Mouse (Mus musculus): ENCODE data around the gene Loxl3. TPM values are rescaled to one million over a fixed set of nuclear protein-coding genes. Genes with fewer than 3 reads are reported as not detected.

The Loxl3 gene
- polyA plus RNA-seq, 1 experiment: 3.1 TPM

- Histone ChIP-seq H3K4me1 (ENCODE audit: control insufficient read depth, insufficient read depth, insufficient read length) (0 out of 2 replicates have a peak, but pooled peaks cover 3% of the 10 kb centered on the region), H3K4me3 (ENCODE audit: extremely low read depth, insufficient read depth, insufficient read length) (peak within 1 kb of the TSS; percentile 21; the same call in 1 of the 2 replicates), H3K27ac (ENCODE audit: insufficient read depth, low read length) (peak within 1 kb of the TSS; percentile 31; the same call in 1 of the 2 replicates), H3K36me3 (ENCODE audit: control insufficient read depth, insufficient read depth, low read length) (no peaks in the 10 kb centered on the region; the same call in 1 of the 2 replicates), H3K27me3 (ENCODE audit: control insufficient read depth, insufficient read depth, low read length) (peaks cover 12% of the 10 kb centered on the region)
- DNase-seq (ENCODE audit: low read depth in 1 of 2, low spot score in 2 of 2): no peak
- no peak for TF ChIP-seq CTCF (IDR thresholded peaks at IDR 0.05; ENCODE audit: extremely low read depth, insufficient read depth, insufficient read length, insufficient replicate concordance)
- no peak for TF ChIP-seq POLR2A (IDR thresholded peaks at IDR 0.05; ENCODE audit: low read depth, low read length)
- WGBS: 5% methylated on average over 40 of the region's 42 CpGs
Observed at GRCm38 (mm10) chr6:83086121-83087035, 52.4 kb downstream of the Loxl3 start, which contains the start of gene Lbx2. TSS of gene Lbx2 (plus strand) at chr6:83086367.

GRCm38 (mm10) chr6:83087205-83087925, 53.4 kb downstream of the Loxl3 start:
- 25% methylated on average over 47 of the region's 47 CpGs for WGBS
- 0 out of 2 replicates have a peak overlapping the region, but pooled peaks have one; percentile 2 for H3K4me3 ChIP-seq (ENCODE audit: extremely low read depth, insufficient read depth, insufficient read length)
- H3K27ac ChIP-seq (ENCODE audit: insufficient read depth, low read length): peak overlapping the region; percentile 31; the same call in 1 of the 2 replicates
- H3K27me3 ChIP-seq (ENCODE audit: control insufficient read depth, insufficient read depth, low read length): peaks cover 12% of the 10 kb centered on the region
- H3K4me1 ChIP-seq (ENCODE audit: control insufficient read depth, insufficient read depth, insufficient read length): 0 out of 2 replicates have a peak, but pooled peaks cover 3% of the 10 kb centered on the region
- no peak for TF ChIP-seq POLR2A (IDR thresholded peaks at IDR 0.05; ENCODE audit: low read depth, low read length)
- TF ChIP-seq CTCF (IDR thresholded peaks at IDR 0.05; ENCODE audit: extremely low read depth, insufficient read depth, insufficient read length, insufficient replicate concordance): no peak
- H3K36me3 ChIP-seq (ENCODE audit: control insufficient read depth, insufficient read depth, low read length): no peaks in the 10 kb centered on the region; the same call in 1 of the 2 replicates
- no peak for DNase-seq (ENCODE audit: low read depth in 1 of 2, low spot score in 2 of 2)

GRCm38 (mm10) chr6:83087926-83088260, 53.9 kb downstream of the Loxl3 start:
- H3K27me3 ChIP-seq (ENCODE audit: control insufficient read depth, insufficient read depth, low read length): peaks cover 12% of the 10 kb centered on the region
- 45% methylated on average over 9 of the region's 9 CpGs for WGBS

GRCm38 (mm10) chr6:83092416-83093127, 58.6 kb downstream of the Loxl3 start:
- Histone ChIP-seq H3K27me3 (ENCODE audit: control insufficient read depth, insufficient read depth, low read length) (peaks cover 3% of the 10 kb centered on the region; the same call in 1 of the 2 replicates), H3K4me3 (ENCODE audit: extremely low read depth, insufficient read depth, insufficient read length) (no peak overlapping the region), H3K27ac (ENCODE audit: insufficient read depth, low read length) (no peak overlapping the region), H3K36me3 (ENCODE audit: control insufficient read depth, insufficient read depth, low read length) (no peaks in the 10 kb centered on the region), H3K4me1 (ENCODE audit: control insufficient read depth, insufficient read depth, insufficient read length) (no peaks in the 10 kb centered on the region)
- TF ChIP-seq POLR2A (IDR thresholded peaks at IDR 0.05; ENCODE audit: low read depth, low read length) (no peak), CTCF (IDR thresholded peaks at IDR 0.05; ENCODE audit: extremely low read depth, insufficient read depth, insufficient read length, insufficient replicate concordance) (no peak)
- no peak for DNase-seq (ENCODE audit: low read depth in 1 of 2, low spot score in 2 of 2)
- 16% methylated on average over 6 of the region's 6 CpGs for WGBS

More at GRCm38 (mm10) chr6:83087926-83088260, 53.9 kb downstream of the Loxl3 start:
- H3K4me1 ChIP-seq (ENCODE audit: control insufficient read depth, insufficient read depth, insufficient read length): 0 out of 2 replicates have a peak, but pooled peaks cover 3% of the 10 kb centered on the region
- no peak overlapping the region for H3K27ac ChIP-seq (ENCODE audit: insufficient read depth, low read length)
- no peaks in the 10 kb centered on the region for H3K36me3 ChIP-seq (ENCODE audit: control insufficient read depth, insufficient read depth, low read length)
- no peak for DNase-seq (ENCODE audit: low read depth in 1 of 2, low spot score in 2 of 2)
- TF ChIP-seq CTCF (IDR thresholded peaks at IDR 0.05; ENCODE audit: extremely low read depth, insufficient read depth, insufficient read length, insufficient replicate concordance): no peak
- no peak for TF ChIP-seq POLR2A (IDR thresholded peaks at IDR 0.05; ENCODE audit: low read depth, low read length)
- no peak overlapping the region for H3K4me3 ChIP-seq (ENCODE audit: extremely low read depth, insufficient read depth, insufficient read length)

GRCm38 (mm10) chr6:83095968-83096367, 62.0 kb downstream of the Loxl3 start:
- H3K27me3 ChIP-seq (ENCODE audit: control insufficient read depth, insufficient read depth, low read length): no peaks in the 10 kb centered on the region
- H3K27ac ChIP-seq (ENCODE audit: insufficient read depth, low read length): peak overlapping the region; percentile 68
- no peaks in the 10 kb centered on the region for H3K4me1 ChIP-seq (ENCODE audit: control insufficient read depth, insufficient read depth, insufficient read length)
- 58% methylated on average over 6 of the region's 6 CpGs for WGBS
- no peak for TF ChIP-seq CTCF (IDR thresholded peaks at IDR 0.05; ENCODE audit: extremely low read depth, insufficient read depth, insufficient read length, insufficient replicate concordance)
- no peak for TF ChIP-seq POLR2A (IDR thresholded peaks at IDR 0.05; ENCODE audit: low read depth, low read length)
- DNase-seq (ENCODE audit: low read depth in 1 of 2, low spot score in 2 of 2): peak in 1 of 2 experiments; percentile 58
- H3K36me3 ChIP-seq (ENCODE audit: control insufficient read depth, insufficient read depth, low read length): no peaks in the 10 kb centered on the region
- no peak overlapping the region for H3K4me3 ChIP-seq (ENCODE audit: extremely low read depth, insufficient read depth, insufficient read length)

- no peaks in the 10 kb centered on the region for H3K27me3 ChIP-seq (ENCODE audit: control insufficient read depth, insufficient read depth, low read length)
- H3K4me1 ChIP-seq (ENCODE audit: control insufficient read depth, insufficient read depth, insufficient read length): peaks cover 13% of the 10 kb centered on the region
- no peak overlapping the region for H3K27ac ChIP-seq (ENCODE audit: insufficient read depth, low read length)
- WGBS: 79% methylated on average over 2 of the region's 2 CpGs
- DNase-seq (ENCODE audit: low read depth in 1 of 2, low spot score in 2 of 2): no peak
- H3K36me3 ChIP-seq (ENCODE audit: control insufficient read depth, insufficient read depth, low read length): no peaks in the 10 kb centered on the region; the same call in 1 of the 2 replicates
- no peak for TF ChIP-seq POLR2A (IDR thresholded peaks at IDR 0.05; ENCODE audit: low read depth, low read length)
- TF ChIP-seq CTCF (IDR thresholded peaks at IDR 0.05; ENCODE audit: extremely low read depth, insufficient read depth, insufficient read length, insufficient replicate concordance): no peak
- H3K4me3 ChIP-seq (ENCODE audit: extremely low read depth, insufficient read depth, insufficient read length): no peak overlapping the region
Observed at GRCm38 (mm10) chr6:83098411-83098810, 64.4 kb downstream of the Loxl3 start.
